Mouse (Mus musculus) MEL (cell line): Measurements from ENCODE around the gene Gm13271. TPM values are rescaled to one million over a fixed set of nuclear protein-coding genes. Genes with fewer than 3 reads are reported as not detected.
A peak's percentile ranks its signal among the peaks of the same experiment; 100 is the strongest.

Source experiments
- DNase-seq: peaks from one replicate; pipeline ENCODE4 v3.0.0; 2011; ENCODE audit warnings: low read depth, low spot score
- H3K27ac ChIP-seq: 2 replicates; pipeline ENCODE4 v1.5.1; 2012; ENCODE audit warnings: low read depth, mild to moderate bottlenecking, control low read depth, low read length, moderate library complexity; ENCODE audit not compliant: control insufficient read depth
- H3K27me3 ChIP-seq, 2 experiments: fragments of 150-350 bp in 1 of 2; sonication (generic) in 1 of 2; 2 replicates each; pipeline ENCODE4 v1.6.1; 2012; ENCODE audit warnings: low read length in 2 of 2, mild to moderate bottlenecking in 2 of 2, improper control_type of control experiment in 1 of 2, moderate library complexity in 1 of 2; ENCODE audit not compliant: insufficient read depth in 2 of 2, control insufficient read depth in 1 of 2
- H3K36me3 ChIP-seq, 2 experiments: 2 replicates each; pipeline ENCODE4 v1.6.1; 2012 to 2014; ENCODE audit warnings: low read length in 2 of 2, improper control_type of control experiment in 1 of 2, inconsistent platforms in 1 of 2, mild to moderate bottlenecking in 1 of 2; ENCODE audit not compliant: insufficient read depth in 2 of 2, control insufficient read depth in 1 of 2
- H3K4me1 ChIP-seq, 2 experiments: fragments of 150-350 bp in 1 of 2; sonication (generic) in 1 of 2; 2 replicates each; pipeline ENCODE4 v1.6.1; 2012; ENCODE audit warnings: low read length in 2 of 2, improper control_type of control experiment in 1 of 2, mild to moderate bottlenecking in 1 of 2; ENCODE audit not compliant: insufficient read depth in 2 of 2, control insufficient read depth in 1 of 2
- H3K4me3 ChIP-seq, 2 experiments: fragments of 150-350 bp in 1 of 2; sonication (generic) in 1 of 2; 2 replicates each; pipeline ENCODE4 v1.5.1; 2012; ENCODE audit warnings: low read depth in 2 of 2, low read length in 2 of 2, mild to moderate bottlenecking in 2 of 2, moderate library complexity in 2 of 2, control low read depth in 1 of 2, improper control_type of control experiment in 1 of 2; ENCODE audit not compliant: control insufficient read depth in 1 of 2, insufficient read depth in 1 of 2
- H3K79me2 ChIP-seq: 2 replicates; pipeline ENCODE4 v1.6.1; 2012; ENCODE audit warnings: mild to moderate bottlenecking, low read length, moderate library complexity; ENCODE audit not compliant: control insufficient read depth, poor library complexity, insufficient read depth
- H3K9ac ChIP-seq: 2 replicates; pipeline ENCODE4 v1.6.1; 2012; ENCODE audit warnings: low read depth, mild to moderate bottlenecking, control low read depth, low read length, moderate library complexity; ENCODE audit not compliant: control insufficient read depth, poor library complexity, severe bottlenecking
- H3K9me3 ChIP-seq: fragments of 150-350 bp; sonication (generic); replicated peaks from 2 replicates; pipeline ENCODE4 v1.6.1; 2012; ENCODE audit warnings: mild to moderate bottlenecking, low read length, improper control_type of control experiment, moderate library complexity; ENCODE audit not compliant: insufficient read depth
- CHD1 ChIP-seq: IDR thresholded peaks from 2 replicates; pipeline ENCODE4 v1.6.1; 2012; ENCODE audit warnings: low read depth, mild to moderate bottlenecking, inconsistent platforms, low read length, improper control_type of control experiment
- CHD2 ChIP-seq: IDR thresholded peaks from 2 replicates; pipeline ENCODE4 v1.6.1; 2011; ENCODE audit warnings: low read length, improper control_type of control experiment
- CTCF ChIP-seq, 3 experiments: IDR thresholded peaks in 2 of 3; conservative IDR thresholded peaks in 1 of 3; 2 replicates each; pipeline ENCODE4 v1.5.1; 2011 to 2012; ENCODE audit warnings: low read length in 3 of 3, low read depth in 2 of 3, mild to moderate bottlenecking in 2 of 3, improper control_type of control experiment in 1 of 3, inconsistent platforms in 1 of 3, mixed read lengths in 1 of 3, moderate library complexity in 1 of 3; ENCODE audit not compliant: control insufficient read depth in 1 of 3, insufficient read depth in 1 of 3, poor library complexity in 1 of 3, severe bottlenecking in 1 of 3
- ELF1 ChIP-seq: IDR thresholded peaks from 2 replicates; pipeline ENCODE4 v1.6.1; 2014; ENCODE audit warnings: low read depth, mild to moderate bottlenecking, inconsistent platforms, low read length, improper control_type of control experiment, moderate library complexity
- EP300 ChIP-seq, 2 experiments: IDR thresholded peaks; 2 replicates each; pipeline ENCODE4 v1.6.1; 2011; ENCODE audit warnings: improper control_type of control experiment in 2 of 2, low read length in 2 of 2, low read depth in 1 of 2, mild to moderate bottlenecking in 1 of 2
- ETS1 ChIP-seq: IDR thresholded peaks from 2 replicates; pipeline ENCODE4 v1.6.1; 2012; ENCODE audit warnings: low read depth, mild to moderate bottlenecking, inconsistent platforms, low read length, improper control_type of control experiment, moderate library complexity
- GATA1 ChIP-seq: IDR thresholded peaks from 2 replicates; pipeline ENCODE4 v1.6.1; 2011; ENCODE audit warnings: low read depth, low read length, improper control_type of control experiment
- JUND ChIP-seq: IDR thresholded peaks from 2 replicates; pipeline ENCODE4 v1.6.1; 2011; ENCODE audit warnings: low read depth, mild to moderate bottlenecking, improper control_type of control experiment, low read length
- MAFK ChIP-seq: IDR thresholded peaks from 2 replicates; pipeline ENCODE4 v1.6.1; 2011; ENCODE audit warnings: low read depth, mild to moderate bottlenecking, low read length, improper control_type of control experiment, borderline replicate concordance
- MAZ ChIP-seq: IDR thresholded peaks from 2 replicates; pipeline ENCODE4 v1.6.1; 2012; ENCODE audit warnings: low read depth, mild to moderate bottlenecking, inconsistent platforms, low read length, improper control_type of control experiment
- NRF1 ChIP-seq: IDR thresholded peaks from 2 replicates; pipeline ENCODE4 v1.6.1; 2014; ENCODE audit warnings: low read depth, mild to moderate bottlenecking, inconsistent platforms, low read length, improper control_type of control experiment, moderate library complexity; ENCODE audit not compliant: poor library complexity, insufficient read depth, severe bottlenecking
- POLR2AphosphoS5 ChIP-seq: IDR thresholded peaks from 2 replicates; pipeline ENCODE4 v1.6.1; 2012; ENCODE audit warnings: low read depth, borderline replicate concordance, mild to moderate bottlenecking, inconsistent platforms, low read length, moderate library complexity, mixed read lengths
- RAD21 ChIP-seq: IDR thresholded peaks from 2 replicates; pipeline ENCODE4 v1.6.1; 2011; ENCODE audit warnings: mild to moderate bottlenecking, low read depth, low read length, improper control_type of control experiment
- RCOR1 ChIP-seq: IDR thresholded peaks from 2 replicates; pipeline ENCODE4 v1.6.1; 2012; ENCODE audit warnings: low read depth, mild to moderate bottlenecking, inconsistent platforms, low read length, improper control_type of control experiment
- SIN3A ChIP-seq: IDR thresholded peaks from 2 replicates; pipeline ENCODE4 v1.6.1; 2012; ENCODE audit warnings: low read length, improper control_type of control experiment, inconsistent platforms
- SMC3 ChIP-seq: IDR thresholded peaks from 2 replicates; pipeline ENCODE4 v1.6.1; 2011; ENCODE audit warnings: low read depth, low read length, improper control_type of control experiment
- ZC3H11A ChIP-seq: IDR thresholded peaks from 2 replicates; pipeline ENCODE4 v1.6.1; 2012; ENCODE audit warnings: low read depth, mild to moderate bottlenecking, inconsistent platforms, low read length, improper control_type of control experiment
- ZMIZ1 ChIP-seq: IDR thresholded peaks from 2 replicates; pipeline ENCODE4 v1.6.1; 2012; ENCODE audit warnings: low read depth, mild to moderate bottlenecking, inconsistent platforms, low read length, improper control_type of control experiment, moderate library complexity
- ZNF384 ChIP-seq: IDR thresholded peaks from 2 replicates; pipeline ENCODE4 v1.6.1; 2012; ENCODE audit warnings: low read depth, mild to moderate bottlenecking, inconsistent platforms, low read length, improper control_type of control experiment
- polyA plus RNA-seq, 2 experiments: library from polyadenylated mRNA; stranded (reverse) in 1 of 2; unstranded in 1 of 2; fragments of >175 nt in 1 of 2; fragments of >200 nt in 1 of 2; gene quantifications; 2 replicates each; pipeline versions ENCODE4 v1.2.1 to v1.2.4; 2012; ENCODE audit warnings: low replicate concordance in 2 of 2, low read depth in 1 of 2; ENCODE audit not compliant: insufficient read length in 2 of 2, insufficient read depth in 1 of 2, missing spikeins in 1 of 2
- total RNA-seq: library from RNA; depleted of rRNA; stranded (reverse); fragments of 300-350 nt; gene quantifications from 2 replicates; pipeline ENCODE4 v1.2.3, GENCODE M21; 2012

Gm13271 gene
- total and polyA plus RNA-seq, 3 experiments: not detected

DNA sequence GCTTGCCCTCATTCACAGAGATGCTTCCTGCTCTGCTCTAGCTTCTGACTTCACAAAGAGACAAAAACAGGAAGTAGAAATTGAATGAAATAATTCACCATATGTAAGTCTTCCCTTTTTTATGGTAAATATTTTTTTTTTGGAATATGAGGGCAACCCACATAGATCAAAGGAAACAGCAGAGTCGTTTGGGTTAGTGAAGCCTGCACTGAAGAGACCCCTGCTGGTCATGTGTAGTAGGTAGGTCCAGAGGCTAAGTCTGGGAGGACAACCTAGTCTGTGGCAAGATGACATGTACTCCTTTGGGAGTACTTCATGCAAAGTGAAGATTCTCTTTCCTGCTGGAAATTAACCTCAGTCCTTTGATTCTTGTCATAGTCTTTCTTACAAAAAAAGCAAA, 27.3 kb upstream of the Gm13271 start:
- Histone ChIP-seq H3K4me3 (peak overlapping the region; percentile 38 to 50), H3K9me3 (no peaks in the 10 kb centered on the region), H3K27me3 (no peaks in the 10 kb centered on the region; a peak in 1 of 4 replicates), H3K9ac (peak overlapping the region; percentile 35), H3K79me2 (no peaks in the 10 kb centered on the region), H3K4me1 (peaks cover 0 to 3% of the 10 kb centered on the region in 2 experiments; a peak in 1 of 4 replicates), H3K27ac (no peak overlapping the region; the same call in 1 of the 2 replicates), H3K36me3 (peaks cover 0 to 3% of the 10 kb centered on the region in 2 experiments; a peak in 2 of 4 replicates)
- peak; percentile 73 for DNase-seq
- peak; percentile 62 for TF ChIP-seq SMC3
- 0 out of 2 replicates have a peak, but pooled peaks have one; percentile 35 for TF ChIP-seq ETS1
- TF ChIP-seq POLR2AphosphoS5: no peak
- TF ChIP-seq RAD21: peak; percentile 25
- TF ChIP-seq CHD2: no peak
- no peak for TF ChIP-seq ELF1
- TF ChIP-seq CTCF (IDR thresholded peaks at IDR 0.05 in 2 of 3, conservative IDR thresholded peaks at IDR 0.05 in 1 of 3; ENCODE audit: control insufficient read depth in 1 of 3, insufficient read depth in 1 of 3, low read depth in 2 of 3, low read length in 3 of 3, poor library complexity in 1 of 3, severe bottlenecking in 1 of 3): peak; percentile 53 to 63 (median 60)
- TF ChIP-seq MAFK: no peak
- TF ChIP-seq NRF1: no peak
- peak; percentile 6; the same call in 1 of the 2 replicates for TF ChIP-seq ZC3H11A
- TF ChIP-seq ZNF384: peak; percentile 68
- no peak for TF ChIP-seq EP300 (IDR thresholded peaks at IDR 0.05; ENCODE audit: low read depth in 1 of 2, low read length in 2 of 2)
- no peak for TF ChIP-seq JUND
- TF ChIP-seq SIN3A: 0 out of 2 replicates have a peak, but pooled peaks have one; percentile 29
- no peak for TF ChIP-seq ZMIZ1
- TF ChIP-seq CHD1: no peak

- Histone ChIP-seq H3K79me2 (no peaks in the 10 kb centered on the region), H3K9ac (no peak overlapping the region), H3K4me1 (no peaks in the 10 kb centered on the region), H3K27me3 (peaks cover 8 to 9% of the 10 kb centered on the region in 2 experiments), H3K4me3 (no peak overlapping the region), H3K27ac (no peak overlapping the region), H3K9me3 (no peaks in the 10 kb centered on the region), H3K36me3 (no peaks in the 10 kb centered on the region)
- TF ChIP-seq RCOR1: 0 out of 2 replicates have a peak, but pooled peaks have one; percentile 37
- TF ChIP-seq RAD21: peak; percentile 82
- TF ChIP-seq ZC3H11A: peak; percentile 74
- TF ChIP-seq MAFK: no peak
- TF ChIP-seq CTCF (IDR thresholded peaks at IDR 0.05 in 2 of 3, conservative IDR thresholded peaks at IDR 0.05 in 1 of 3; ENCODE audit: control insufficient read depth in 1 of 3, insufficient read depth in 1 of 3, low read depth in 2 of 3, low read length in 3 of 3, poor library complexity in 1 of 3, severe bottlenecking in 1 of 3): peak; percentile 90 to 96 (median 91)
- TF ChIP-seq MAZ: no peak
- no peak for TF ChIP-seq GATA1
- peak; percentile 82 for TF ChIP-seq SMC3
- DNase-seq: peak; percentile 77
These were observed 16.2 kb upstream of the Gm13271 start for GRCm38 (mm10) chr4:88738480-88738879.
